Mouse (Mus musculus) spleen, adult 2 months (tissue): ENCODE data around the gene Ccl12.

Source experiments
- CTCF ChIP-seq: fragments of 200-500 bp; IDR thresholded peaks from 2 replicates; pipeline ENCODE4 v1.5.1; 2011; ENCODE audit warnings: mild to moderate bottlenecking, inconsistent platforms; ENCODE audit not compliant: insufficient read depth, insufficient read length, insufficient replicate concordance; ENCODE audit errors: extremely low read depth
- POLR2A ChIP-seq: fragments of 200-500 bp; IDR thresholded peaks from 2 replicates; pipeline ENCODE4 v1.6.1; 2011; ENCODE audit warnings: low read depth, low read length, inconsistent platforms

DNA sequence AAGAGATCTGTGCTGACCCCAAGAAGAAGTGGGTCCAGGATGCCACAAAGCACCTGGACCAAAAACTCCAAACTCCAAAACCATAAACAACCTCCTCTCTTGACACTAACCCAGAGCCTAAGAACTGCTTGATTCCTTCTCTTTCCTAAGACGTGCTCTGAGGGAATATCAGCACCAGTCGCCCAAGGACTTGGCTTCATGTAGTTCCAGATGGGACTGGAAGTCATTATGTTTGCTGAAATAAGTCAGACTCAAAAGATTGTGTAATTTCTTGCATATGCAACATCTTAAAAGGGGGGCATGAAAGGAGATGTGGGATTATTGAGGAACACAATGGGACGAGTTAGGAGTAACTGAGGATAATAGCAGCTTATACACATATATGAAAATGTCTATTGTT is 39.4 kb upstream of the Ccl12 start:
- no peak for TF ChIP-seq POLR2A
- no peak for TF ChIP-seq CTCF
